Mouse (Mus musculus) ES-Bruce4 (cell line): ENCODE measurements at regions not wholly inside any gene's neighbourhood (a gene's known extent, or its start where the extent isn't known, plus 50 kb on each side); places are given as distances from the start of the nearest gene placed in this dataset.

ENCODE experiments used
- H3K27ac ChIP-seq: 2 replicates; pipeline ENCODE4 v1.5.1; 2012; ENCODE audit warnings: low read length, inconsistent platforms; ENCODE audit not compliant: insufficient read depth
- H3K27me3 ChIP-seq: 2 replicates; pipeline ENCODE4 v1.6.1; 2012; ENCODE audit warnings: mild to moderate bottlenecking, low read length, inconsistent platforms; ENCODE audit not compliant: control insufficient read depth, poor library complexity, insufficient read depth, severe bottlenecking
- H3K36me3 ChIP-seq: 2 replicates; pipeline ENCODE4 v1.6.1; 2012; ENCODE audit warnings: inconsistent platforms, mild to moderate bottlenecking, low read length, moderate library complexity; ENCODE audit not compliant: control insufficient read depth, poor library complexity, insufficient read depth, severe bottlenecking
- H3K4me1 ChIP-seq: one replicate; pipeline ENCODE4 v1.8.1; 2011; ENCODE audit warnings: low read length; ENCODE audit not compliant: control insufficient read depth, insufficient read depth
- H3K4me3 ChIP-seq: 2 replicates; pipeline ENCODE4 v1.5.1; 2011; ENCODE audit warnings: low read depth, mild to moderate bottlenecking, low read length
- H3K9ac ChIP-seq: 2 replicates; pipeline ENCODE4 v1.6.1; 2012; ENCODE audit warnings: low read depth, mild to moderate bottlenecking, inconsistent platforms; ENCODE audit not compliant: poor library complexity, severe bottlenecking
- H3K9me3 ChIP-seq: replicated peaks from 2 replicates; pipeline ENCODE4 v1.6.1; 2012; ENCODE audit warnings: mild to moderate bottlenecking, low read length, inconsistent platforms; ENCODE audit not compliant: control insufficient read depth, poor library complexity, insufficient read depth, severe bottlenecking
- CTCF ChIP-seq: IDR thresholded peaks from one replicate; pipeline ENCODE4 v1.8.1; 2011; ENCODE audit warnings: low read depth, low read length
- EP300 ChIP-seq: IDR thresholded peaks from 2 replicates; pipeline ENCODE4 v1.6.1; 2011; ENCODE audit warnings: low read depth, low read length; ENCODE audit not compliant: insufficient read depth
- POLR2A ChIP-seq: IDR thresholded peaks from one replicate; pipeline ENCODE4 v1.8.1; 2011; ENCODE audit warnings: low read length; ENCODE audit not compliant: insufficient read depth

DNA sequence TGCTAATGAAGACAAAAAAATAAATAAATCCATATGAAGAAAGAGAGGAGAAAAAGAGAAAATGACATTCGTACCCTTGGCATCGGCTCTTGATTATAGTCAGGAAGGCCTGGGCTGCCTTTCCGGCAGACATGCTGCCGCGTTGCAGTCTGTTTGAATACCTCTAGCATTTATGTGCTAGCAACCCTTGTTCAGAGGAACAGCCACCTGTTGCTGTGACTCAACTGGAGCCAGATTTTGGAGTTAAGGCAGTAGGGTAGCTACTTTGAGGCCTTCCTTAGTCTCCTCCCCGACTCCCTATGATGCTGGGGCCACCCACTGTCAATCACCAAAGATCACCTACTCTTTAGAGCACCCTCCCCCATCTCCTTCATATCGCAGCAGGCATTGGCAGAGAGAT, 148.5 kb upstream of the Cops8 start:
- H3K4me1 ChIP-seq = no peaks in the 10 kb centered on the region
- H3K4me3 ChIP-seq = no peak overlapping the region
- H3K9me3 ChIP-seq = no peaks in the 10 kb centered on the region
- TF ChIP-seq EP300 (no peak), CTCF (no peak), POLR2A (no peak)
- no peak overlapping the region for H3K9ac ChIP-seq
- H3K27ac ChIP-seq = no peak overlapping the region
- no peaks in the 10 kb centered on the region for H3K27me3 ChIP-seq
- no peaks in the 10 kb centered on the region for H3K36me3 ChIP-seq

DNA sequence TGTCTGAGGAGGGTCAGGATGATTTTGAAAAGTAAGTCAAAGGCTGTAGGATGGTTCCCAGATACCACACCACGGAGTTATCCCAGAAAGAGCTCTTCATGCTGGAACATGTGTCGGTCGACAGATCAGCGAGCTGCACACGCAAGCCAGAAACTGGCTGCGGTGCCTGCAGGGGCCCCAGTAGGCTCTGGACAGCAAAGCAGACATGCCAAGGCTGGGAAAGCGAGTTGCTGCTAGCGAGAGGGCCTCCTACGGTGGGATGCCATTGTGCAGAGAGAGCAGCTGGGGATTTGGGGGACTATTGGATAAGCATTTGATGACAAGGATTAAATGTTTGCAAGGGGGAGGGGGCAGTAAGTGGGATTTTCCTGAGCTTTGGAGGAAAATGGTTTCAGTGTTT, 145.4 kb upstream of the Cops8 start:
- Histone ChIP-seq H3K9me3 (no peaks in the 10 kb centered on the region; the same call in 1 of the 2 replicates), H3K9ac (no peak overlapping the region), H3K27me3 (no peaks in the 10 kb centered on the region), H3K4me3 (no peak overlapping the region), H3K27ac (no peak overlapping the region), H3K36me3 (no peaks in the 10 kb centered on the region), H3K4me1 (peaks cover 2% of the 10 kb centered on the region)
- TF ChIP-seq CTCF (no peak), POLR2A (no peak), EP300 (no peak)

DNA sequence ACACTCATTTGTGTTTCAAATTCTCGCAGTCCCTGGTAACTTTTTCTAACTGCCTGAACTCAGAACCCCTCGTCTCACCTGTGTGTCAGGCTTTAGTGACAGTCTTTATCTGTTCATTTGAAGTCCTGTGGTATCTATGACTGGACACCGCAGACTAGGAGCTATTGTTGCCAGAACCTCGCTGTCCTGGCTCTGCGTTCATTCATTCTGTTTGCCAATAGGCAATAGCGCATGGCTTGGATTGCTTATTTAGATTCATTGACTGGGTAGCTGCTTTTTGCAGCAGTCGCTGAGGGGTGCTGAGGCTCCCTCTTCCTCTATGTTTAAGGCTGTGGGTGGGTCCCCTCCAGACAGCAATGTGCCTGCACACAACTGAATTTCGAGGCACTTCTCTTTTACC, 144.6 kb upstream of the Cops8 start:
- Histone ChIP-seq H3K9ac (no peak overlapping the region), H3K27ac (no peak overlapping the region), H3K4me1 (peaks cover 2% of the 10 kb centered on the region), H3K9me3 (no peaks in the 10 kb centered on the region; the same call in 1 of the 2 replicates), H3K36me3 (no peaks in the 10 kb centered on the region), H3K27me3 (no peaks in the 10 kb centered on the region), H3K4me3 (no peak overlapping the region)
- no peak for TF ChIP-seq POLR2A
- TF ChIP-seq EP300 = no peak
- no peak for TF ChIP-seq CTCF

DNA sequence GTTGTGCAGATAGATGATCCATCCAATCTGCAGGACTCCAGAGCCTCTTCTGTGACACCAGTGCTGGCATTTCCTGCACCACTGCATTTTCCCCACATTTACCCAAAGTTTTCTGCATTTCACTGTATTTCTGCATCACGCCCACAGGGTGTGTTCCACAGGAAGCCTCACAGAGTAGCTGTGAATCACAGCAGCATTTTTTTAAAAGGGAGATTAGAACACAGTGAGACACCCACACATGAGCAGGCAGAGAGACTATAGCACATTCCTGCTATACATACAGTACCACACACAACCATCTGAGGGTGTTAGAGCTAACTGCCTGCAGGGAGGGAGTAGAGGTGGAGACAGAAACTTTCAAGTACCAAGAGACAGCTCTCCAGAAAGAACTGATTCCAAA, 141.1 kb upstream of the Cops8 start:
- Histone ChIP-seq H3K27me3 (no peaks in the 10 kb centered on the region), H3K4me1 (peaks cover 2% of the 10 kb centered on the region), H3K27ac (no peak overlapping the region), H3K9me3 (no peaks in the 10 kb centered on the region; the same call in 1 of the 2 replicates), H3K36me3 (no peaks in the 10 kb centered on the region), H3K4me3 (no peak overlapping the region), H3K9ac (no peak overlapping the region)
- TF ChIP-seq POLR2A (no peak), CTCF (no peak), EP300 (no peak)

DNA sequence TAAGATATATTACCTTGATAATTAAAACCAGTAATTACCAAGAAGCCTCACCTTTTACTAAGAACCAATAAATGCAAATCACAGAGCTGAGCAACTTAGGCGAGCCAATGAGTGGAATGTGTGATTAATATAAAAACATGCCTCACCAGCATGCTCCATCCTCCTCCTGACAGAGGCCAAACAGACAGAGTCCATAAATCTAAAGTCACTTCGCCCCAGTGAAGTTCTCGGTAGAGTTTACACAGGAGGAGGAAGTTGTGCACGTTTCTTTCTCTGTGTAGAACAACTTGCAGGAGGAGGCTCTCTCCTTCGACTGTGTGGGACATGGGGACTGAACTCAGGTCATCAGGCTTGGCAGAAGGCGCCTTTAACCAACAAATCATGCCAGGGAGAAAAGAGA, 139.5 kb upstream of the Cops8 start:
- no peak overlapping the region for H3K27ac ChIP-seq
- no peaks in the 10 kb centered on the region for H3K36me3 ChIP-seq
- no peaks in the 10 kb centered on the region for H3K27me3 ChIP-seq
- H3K9me3 ChIP-seq = no peaks in the 10 kb centered on the region; the same call in 1 of the 2 replicates
- TF ChIP-seq POLR2A (no peak), CTCF (no peak), EP300 (no peak)
- H3K4me3 ChIP-seq = no peak overlapping the region
- H3K9ac ChIP-seq = no peak overlapping the region
- H3K4me1 ChIP-seq = peaks cover 2% of the 10 kb centered on the region

DNA sequence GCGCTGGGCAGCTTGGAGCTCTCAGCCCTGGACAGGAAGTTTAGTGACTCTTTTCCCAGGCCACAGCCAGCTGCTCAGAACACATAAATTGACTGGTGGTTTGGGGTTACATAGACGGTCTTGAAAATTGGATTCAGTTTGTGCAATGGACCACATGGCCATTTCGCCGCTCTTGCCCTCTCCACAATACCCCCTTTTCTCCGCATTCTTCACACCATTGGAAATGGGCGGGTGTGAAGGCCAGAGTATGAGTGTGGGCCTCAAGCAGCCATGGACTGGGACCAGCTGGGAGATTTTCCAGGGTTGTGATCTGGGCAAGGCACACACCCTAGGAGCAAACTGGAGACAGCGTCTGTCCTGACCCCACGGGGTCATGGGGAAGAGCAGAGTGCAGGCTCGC, 135.1 kb upstream of the Cops8 start:
- H3K9ac ChIP-seq = no peak overlapping the region
- peaks cover 2% of the 10 kb centered on the region for H3K4me1 ChIP-seq
- H3K9me3 ChIP-seq = no peaks in the 10 kb centered on the region
- H3K27ac ChIP-seq = no peak overlapping the region
- H3K27me3 ChIP-seq = no peaks in the 10 kb centered on the region
- H3K36me3 ChIP-seq = no peaks in the 10 kb centered on the region
- H3K4me3 ChIP-seq = no peak overlapping the region
- no peak for TF ChIP-seq POLR2A
- no peak for TF ChIP-seq EP300
- TF ChIP-seq CTCF = no peak
